Mouse (Mus musculus): Measurements from ENCODE around the gene Abr.

Abr gene

GRCm38 (mm10) chr11:76374491-76375185 lies 247.5 kb downstream of the Abr start:
- no peak for DNase-seq (ENCODE audit: low read depth)

GRCm38 (mm10) chr11:76372534-76372933 lies 249.6 kb downstream of the Abr start:
- no peak for DNase-seq (ENCODE audit: low read depth)

- DNase-seq (ENCODE audit: low read depth), result no peak
Measured at GRCm38 (mm10) chr11:76372120-76372519, 250.0 kb downstream of the Abr start.

GRCm38 (mm10) chr11:76370491-76370890 lies 251.6 kb downstream of the Abr start:
- no peak for DNase-seq (ENCODE audit: low read depth)

Measured in induced T-regulatory cell, adult 2 months (primary cell).